Mouse (Mus musculus): ENCODE measurements around the gene Immp2l.
"Not testable (repeated sequence)": the region's sequence is repeated elsewhere in the genome, so short reads cannot be mapped to it uniquely, and the experiment has no call there.

The Immp2l gene

DNA sequence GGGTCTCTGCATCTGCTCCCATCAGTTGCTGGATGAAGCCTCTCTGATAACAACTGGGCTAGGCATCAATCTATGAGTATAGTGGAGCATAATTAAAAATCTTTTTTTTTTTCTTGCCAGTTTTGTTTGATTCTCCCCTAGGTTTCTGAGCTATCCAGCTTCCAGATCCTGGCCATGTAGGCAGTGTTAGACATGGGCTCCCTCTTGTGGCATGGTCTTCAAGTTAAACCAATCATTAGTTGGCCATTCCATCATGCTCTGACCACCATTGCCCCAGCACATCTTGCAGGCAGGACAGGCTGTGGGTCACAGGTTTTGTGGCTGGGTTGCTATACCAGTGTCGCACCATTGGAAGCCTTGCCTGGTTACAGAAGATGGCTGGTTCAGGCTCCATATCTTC, 656.3 kb downstream of the Immp2l start:
- DNase-seq (ENCODE audit: low spot score) = no peak

GRCm38 (mm10) chr12:41682141-41682540, 658.3 kb downstream of the Immp2l start:
- no peak for DNase-seq (ENCODE audit: low spot score)

DNA sequence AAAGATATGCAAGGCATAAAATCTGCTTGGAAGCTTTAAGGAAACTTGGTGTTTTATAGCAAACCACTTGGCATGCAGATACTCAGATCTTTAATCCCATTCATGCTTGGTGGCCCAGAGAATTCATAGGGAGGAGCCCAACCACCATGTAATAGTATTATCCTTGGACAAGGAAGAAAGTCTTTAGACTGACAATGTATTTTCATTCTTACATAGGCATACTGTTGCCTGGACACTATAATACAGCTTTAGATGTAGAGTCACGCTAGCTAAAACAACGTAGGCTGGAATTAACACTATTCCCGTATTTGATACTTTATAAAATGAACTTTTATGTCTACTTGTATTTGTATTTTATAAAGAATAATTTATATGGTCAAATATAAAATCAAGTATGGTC, 665.9 kb downstream of the Immp2l start:
- DNase-seq (ENCODE audit: low spot score) = no peak

DNA sequence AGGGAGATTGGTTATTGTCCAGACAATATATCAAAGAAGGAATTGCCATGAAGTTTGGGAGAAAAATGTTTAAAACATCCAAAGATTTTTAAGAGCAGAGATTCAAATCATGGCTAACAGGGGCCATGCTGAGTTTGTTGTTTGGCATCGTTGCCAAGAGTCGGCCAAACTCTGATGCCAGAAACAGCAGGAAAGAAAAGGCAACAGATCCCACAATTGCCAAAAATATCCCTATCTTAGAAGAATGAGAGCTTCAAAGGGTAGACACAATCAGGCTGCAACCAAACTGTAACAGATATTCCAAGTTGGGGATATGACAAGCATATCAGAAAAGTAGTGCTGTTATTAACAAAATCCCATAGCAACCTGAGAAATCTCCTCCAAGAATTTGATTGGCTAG, 686.7 kb downstream of the Immp2l start:
- DNase-seq (ENCODE audit: low spot score) = no peak

DNA sequence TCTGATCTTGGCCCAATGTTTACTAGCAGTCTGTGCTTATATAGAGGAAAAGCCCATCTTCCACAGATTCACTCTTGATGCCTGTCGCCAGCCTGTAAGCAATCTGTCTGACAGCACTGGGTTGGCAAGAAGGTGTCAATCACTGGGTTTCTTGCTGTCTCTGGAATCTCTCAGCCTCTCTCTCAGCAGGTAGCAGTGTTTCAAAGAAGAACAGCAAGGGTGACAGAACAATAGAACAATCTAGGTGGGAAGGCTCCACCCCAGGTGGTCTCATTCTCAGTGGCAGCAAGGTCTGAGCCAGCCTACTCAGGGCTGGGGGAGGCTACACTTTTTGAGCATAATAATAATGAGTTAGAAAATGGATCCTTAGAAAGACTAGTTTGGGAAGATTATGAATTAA, 693.1 kb downstream of the Immp2l start:
- DNase-seq (ENCODE audit: low spot score) = no peak

DNA sequence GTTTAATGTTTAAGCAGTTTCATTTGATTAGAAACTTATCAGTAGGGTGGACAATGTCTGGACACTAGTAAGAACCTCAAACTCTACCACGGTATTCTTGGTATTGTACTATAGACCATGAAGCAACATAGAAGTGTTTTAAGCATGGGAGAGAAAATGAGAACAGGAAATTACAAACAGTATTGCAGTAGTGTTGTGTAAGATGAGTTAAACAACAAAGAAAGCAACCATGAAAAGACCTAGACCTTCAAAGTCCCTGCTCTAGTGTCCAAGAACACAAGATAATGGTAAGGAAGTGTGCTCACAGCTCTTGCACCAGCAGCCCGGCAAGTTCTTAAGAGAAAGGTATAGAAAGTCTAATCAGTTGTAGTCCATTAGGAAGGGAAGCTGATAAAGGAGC, 700.7 kb downstream of the Immp2l start:
- no peak for DNase-seq (ENCODE audit: low spot score)

GRCm38 (mm10) chr12:41726720-41727119, 702.8 kb downstream of the Immp2l start:
- DNase-seq (ENCODE audit: low spot score) = no peak

- DNase-seq (ENCODE audit: low spot score) = no peak
Measured at GRCm38 (mm10) chr12:41727221-41727620, 703.3 kb downstream of the Immp2l start.

GRCm38 (mm10) chr12:41727764-41728338, 704.0 kb downstream of the Immp2l start:
- no peak for DNase-seq (ENCODE audit: low spot score)

GRCm38 (mm10) chr12:41728467-41728866, 704.6 kb downstream of the Immp2l start:
- no peak for DNase-seq (ENCODE audit: low spot score)

DNA sequence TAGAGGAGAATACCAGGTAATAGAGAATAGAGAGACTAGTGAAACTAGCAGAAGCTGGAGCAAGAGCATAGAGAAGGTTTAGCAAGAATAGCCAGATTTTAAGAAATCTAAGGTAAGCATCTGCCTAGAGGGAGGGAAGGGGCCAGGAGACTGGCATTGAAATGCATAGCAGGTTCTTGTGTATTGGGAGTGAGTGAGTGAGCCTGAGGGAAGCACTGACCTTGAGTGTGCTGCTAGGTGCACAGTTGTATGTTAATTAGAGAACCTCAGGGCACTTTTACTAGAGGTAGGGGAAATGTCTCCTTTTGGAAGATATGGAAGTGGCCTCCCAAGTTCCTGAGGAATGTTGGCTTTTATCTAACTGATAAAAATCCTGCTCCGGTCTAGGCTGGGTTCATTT, 705.9 kb downstream of the Immp2l start:
- no peak for DNase-seq (ENCODE audit: low spot score)

GRCm38 (mm10) chr12:41733168-41733567, 709.3 kb downstream of the Immp2l start:
- no peak for DNase-seq (ENCODE audit: low spot score)

- no peak for DNase-seq (ENCODE audit: low spot score)
Measured at GRCm38 (mm10) chr12:41742887-41743286, 719.0 kb downstream of the Immp2l start.

DNA sequence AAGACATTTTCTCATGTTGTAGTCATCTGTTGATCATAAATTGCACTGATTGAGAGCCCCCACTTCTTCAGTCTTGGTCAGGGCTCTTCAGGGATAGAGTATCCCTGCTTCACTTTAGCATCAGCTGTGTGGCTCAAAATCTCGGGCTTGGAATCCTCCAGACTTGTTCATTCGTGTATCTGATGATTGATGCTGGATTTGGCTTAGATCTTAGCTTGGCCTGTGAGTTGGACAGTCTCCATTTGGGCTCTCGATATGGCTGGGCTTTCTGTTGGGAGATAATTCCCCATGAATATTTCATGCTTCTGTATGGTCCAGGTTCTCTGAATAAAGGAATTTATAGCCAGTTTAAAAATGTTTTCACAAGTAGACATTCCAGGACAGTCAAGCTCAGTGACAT, 739.5 kb downstream of the Immp2l start:
- no peak for DNase-seq (ENCODE audit: low spot score)

DNA sequence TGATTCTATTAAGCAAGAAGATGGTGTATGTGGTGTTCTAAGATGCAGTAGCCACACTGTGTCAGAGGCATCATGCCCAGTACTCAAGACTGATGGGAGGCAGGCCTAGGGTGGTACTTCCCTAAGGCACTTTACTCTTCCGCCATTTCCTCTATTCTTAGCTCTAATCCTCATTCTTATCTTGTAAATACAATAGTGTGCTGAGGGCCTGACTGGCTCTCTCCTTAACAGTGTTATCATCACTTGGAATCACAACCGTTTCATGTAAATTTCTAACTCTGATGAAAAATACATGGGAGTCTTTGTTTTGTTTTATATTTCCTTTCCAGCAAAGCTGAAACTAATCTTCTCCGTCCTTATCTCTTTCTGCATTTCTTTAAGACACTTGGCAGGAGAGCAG, 750.1 kb downstream of the Immp2l start:
- DNase-seq (ENCODE audit: low spot score) = no peak

DNA sequence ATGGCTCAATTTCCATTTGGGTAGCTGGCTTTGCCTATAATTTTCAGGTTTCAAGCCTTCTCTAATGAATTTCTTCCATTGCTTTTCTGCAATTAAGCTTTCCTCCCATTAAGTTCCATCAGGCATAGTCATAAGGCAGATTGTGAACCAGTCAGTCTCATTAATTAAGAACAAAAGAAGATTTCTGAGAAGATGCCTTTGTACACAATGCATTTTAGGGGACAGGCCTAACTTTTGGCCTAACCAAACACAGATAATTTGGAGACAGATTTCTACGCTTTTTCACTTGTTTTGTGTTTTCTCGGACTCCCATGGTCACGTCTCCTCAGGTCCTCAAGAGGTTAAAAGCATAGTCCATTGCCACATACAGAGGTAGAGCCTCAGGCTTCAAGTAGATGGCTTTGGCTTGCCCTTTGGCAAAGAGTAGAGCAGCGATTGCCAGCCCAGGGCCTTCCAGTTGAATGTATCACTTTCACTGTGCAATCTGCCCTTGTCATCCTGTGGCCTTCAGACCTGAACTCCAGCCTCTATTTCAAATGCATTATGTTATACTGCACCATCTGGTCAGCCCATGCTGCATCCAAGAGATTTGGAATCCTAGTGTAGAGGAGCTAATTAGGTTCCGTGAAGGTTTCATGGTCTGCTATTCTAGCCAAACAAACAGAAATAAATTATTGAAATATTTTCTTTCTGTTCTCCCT, 750.9 kb downstream of the Immp2l start:
- DNase-seq (ENCODE audit: low spot score) = no peak

- not testable (repeated sequence) for DNase-seq (ENCODE audit: low spot score)
Measured at GRCm38 (mm10) chr12:41777762-41778161, 753.9 kb downstream of the Immp2l start.

DNA sequence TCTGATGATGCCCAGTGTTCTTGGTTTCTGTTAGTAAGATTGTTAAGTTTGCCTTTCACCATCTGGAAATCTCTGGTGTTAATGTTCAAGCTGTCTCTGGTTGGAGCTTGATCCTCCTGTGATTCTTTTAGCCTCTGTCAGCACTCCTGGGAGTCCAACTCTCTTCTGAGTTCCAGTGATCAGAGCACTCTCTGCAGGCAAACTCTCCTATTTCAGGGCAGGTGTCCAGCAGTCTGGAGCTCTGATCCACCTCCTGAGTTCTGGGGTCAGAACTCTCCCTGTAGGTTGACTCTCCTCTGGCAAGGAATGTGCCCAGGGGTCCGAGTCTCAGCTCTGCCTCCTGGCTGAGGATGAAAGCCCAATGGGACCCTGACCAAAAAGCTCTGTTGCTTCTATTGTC, 769.8 kb downstream of the Immp2l start:
- not testable (repeated sequence) for DNase-seq (ENCODE audit: low spot score)

- no peak for DNase-seq (ENCODE audit: low spot score)
Measured at GRCm38 (mm10) chr12:41829517-41829916, 805.6 kb downstream of the Immp2l start.

DNA sequence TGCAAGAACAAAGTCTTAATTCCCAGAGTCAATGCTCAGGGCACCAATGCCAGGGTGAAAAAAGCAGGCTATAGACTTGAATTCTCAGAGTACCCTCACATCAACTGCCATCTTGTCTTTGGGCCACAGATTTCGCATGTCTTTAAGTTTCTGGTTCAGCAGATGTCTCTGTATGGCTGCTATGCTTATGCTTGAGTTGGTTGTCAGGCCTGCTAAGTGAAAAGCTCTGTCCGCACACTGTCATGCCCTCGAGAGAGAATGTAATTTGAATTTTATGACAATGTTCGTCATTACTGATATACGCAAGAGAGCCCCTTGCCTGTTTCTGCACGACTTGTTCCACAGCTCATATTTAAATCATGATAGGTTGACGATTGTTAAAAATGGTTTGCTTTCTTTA, 807.8 kb downstream of the Immp2l start:
- DNase-seq (ENCODE audit: low spot score) = no peak

GRCm38 (mm10) chr12:41834646-41835045, 810.8 kb downstream of the Immp2l start:
- no peak for DNase-seq (ENCODE audit: low spot score)

DNA sequence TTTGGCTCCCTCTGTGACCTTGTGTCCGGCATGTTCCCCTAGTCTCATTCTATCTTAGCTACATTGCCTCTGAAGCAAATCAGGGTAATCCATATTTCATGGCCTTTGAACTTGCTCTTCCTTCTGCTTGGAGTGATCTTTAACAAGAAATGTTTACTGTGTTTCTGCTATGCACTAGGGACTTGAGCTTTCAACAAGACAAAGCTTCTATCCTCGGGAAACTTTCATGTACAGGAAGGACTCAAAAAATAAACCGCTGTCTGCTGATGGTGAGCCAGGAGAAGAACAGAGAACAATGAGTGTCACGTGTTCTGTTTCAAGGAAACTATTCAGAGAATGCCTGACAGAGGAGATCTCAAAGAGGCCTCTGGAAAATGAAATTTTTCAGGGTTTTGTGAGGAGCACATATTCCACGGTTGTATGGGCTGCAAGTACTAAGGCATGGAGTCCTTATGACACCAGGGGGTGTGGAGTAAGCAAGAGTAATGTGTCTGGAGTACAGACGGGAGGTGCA, 814.5 kb downstream of the Immp2l start:
- no peak for DNase-seq (ENCODE audit: low spot score)

- no peak for DNase-seq (ENCODE audit: low spot score)
Measured at GRCm38 (mm10) chr12:41839241-41839640, 815.4 kb downstream of the Immp2l start.
